8 mouse cellular contexts compared by ENCODE assay signal in genomic region chr11:87802621-87803020, GRCm38 (mm10). TPM values are rescaled to one million over a fixed set of nuclear protein-coding genes. Genes with fewer than 3 reads are reported as not detected.
A peak's percentile ranks its signal among the peaks of the same experiment; 100 is the strongest.
DNase-seq lines count a peak whose midpoint lies in the region; ATAC-seq and TF ChIP-seq lines count a peak whose summit lies in the region.
"Had no signal": no experiment of that assay in that cellular context is flagged by ENCODE, and none has a peak within 500 bp of the region (broad histone marks: within the 10 kb centered on the region; RNA-seq: fewer than 3 reads in every experiment).

No protein-coding gene starts in this region.

- in situ Hi-C loops in ES-E14 (cut with MboI; ENCODE audit: low sequenced_read_pairs in 2 of 2, unreplicated experiment in 2 of 2), result no loop called here

- TF ChIP-seq CTCF in small intestine, adult 2 months (IDR thresholded peaks at IDR 0.05; ENCODE audit: extremely low read depth, insufficient read length, insufficient replicate concordance, low read depth, low read length), result peak; percentile 22; the same call in 1 of the 2 replicates

- H3K27ac ChIP-seq in kidney, embryonic 14.5 days (ENCODE audit: low read depth, low read length), result no peak overlapping the region
- no peak overlapping the region for H3K27ac ChIP-seq in ES-E14 (ENCODE audit: insufficient read depth, low read depth, low read length, poor library complexity, severe bottlenecking)
- H3K27ac ChIP-seq in small intestine, adult 2 months (ENCODE audit: insufficient read depth, low read depth, low read length), result no peak overlapping the region
- H3K27ac ChIP-seq: embryonic facial prominence, embryonic 12.5 days had no signal

- no peak for ATAC-seq in kidney, embryonic 14.5 days (ENCODE audit: low FRiP score, low TSS enrichment)

- H3K27me3 ChIP-seq in kidney, embryonic 14.5 days (ENCODE audit: control insufficient read depth, insufficient read depth, low read length), result no peaks in the 10 kb centered on the region
- H3K27me3 ChIP-seq in small intestine, adult 2 months (ENCODE audit: control insufficient read depth, insufficient read depth, low read length), result no peaks in the 10 kb centered on the region
- H3K27me3 ChIP-seq: embryonic facial prominence, embryonic 12.5 days had no signal

- DNase-seq in kidney, adult 18-20 months, result peak; percentile 24
- peak; percentile 34 for DNase-seq in A20 (ENCODE audit: low read depth, low spot score)
- DNase-seq in ES-E14 (ENCODE audit: low read depth, low spot score), result peak; percentile 48
- DNase-seq in layer of hippocampus, postnatal 10 days (ENCODE audit: low spot score in 2 of 2), result peak; percentile 50 to 61
- DNase-seq in urinary bladder, postnatal 4 days (ENCODE audit: low spot score in 2 of 2), result no peak

- H3K9ac ChIP-seq in kidney, embryonic 14.5 days (ENCODE audit: low read depth, low read length), result no peak overlapping the region
- peak overlapping the region; percentile 64 for H3K9ac ChIP-seq in ES-E14 (ENCODE audit: insufficient read depth, low read depth, low read length, poor library complexity, severe bottlenecking)
- H3K9ac ChIP-seq: embryonic facial prominence, embryonic 12.5 days had no signal

- H3K4me1 ChIP-seq in kidney, embryonic 14.5 days (ENCODE audit: control insufficient read depth, insufficient read depth, low read length), result no peaks in the 10 kb centered on the region
- 0 out of 4 replicates have a peak, but pooled peaks cover 0 to 5% of the 10 kb centered on the region in 2 experiments for H3K4me1 ChIP-seq in ES-E14 (ENCODE audit: control insufficient read depth in 2 of 2, insufficient read depth in 2 of 2, low read length in 2 of 2, poor library complexity in 1 of 2)
- no peaks in the 10 kb centered on the region for H3K4me1 ChIP-seq in small intestine, adult 2 months (ENCODE audit: control insufficient read depth, insufficient read depth, insufficient read length, low read length)
- H3K4me1 ChIP-seq: embryonic facial prominence, embryonic 12.5 days had no signal

- no peak overlapping the region for H3K4me2 ChIP-seq in kidney, embryonic 14.5 days (replicated peaks; ENCODE audit: low read depth, low read length)
- H3K4me2 ChIP-seq: embryonic facial prominence, embryonic 12.5 days had no signal

- no peak overlapping the region for H3K4me3 ChIP-seq in kidney, embryonic 14.5 days (ENCODE audit: low read length)
- H3K4me3 ChIP-seq in ES-E14 (ENCODE audit: insufficient read depth in 1 of 2, low read depth in 1 of 2, low read length in 2 of 2, poor library complexity in 1 of 2, severe bottlenecking in 1 of 2), result peak overlapping the region; percentile 56 to 57
- H3K4me3 ChIP-seq in small intestine, adult 2 months (ENCODE audit: low read depth, low read length), result no peak overlapping the region
- H3K4me3 ChIP-seq: embryonic facial prominence, embryonic 12.5 days had no signal

- no peaks in the 10 kb centered on the region for H3K9me3 ChIP-seq in kidney, embryonic 14.5 days (ENCODE audit: control insufficient read depth, low read length)
- H3K9me3 ChIP-seq in ES-E14 (ENCODE audit: control insufficient read depth, insufficient read depth, low read depth, low read length), result no peaks in the 10 kb centered on the region
- H3K9me3 ChIP-seq: embryonic facial prominence, embryonic 12.5 days had no signal

- no peak for TF ChIP-seq POLR2A in small intestine, adult 2 months (IDR thresholded peaks at IDR 0.05; ENCODE audit: low read depth, low read length)

- WGBS in kidney, embryonic 14.5 days, result 54% methylated on average over 14 of the region's 14 CpGs
- 43% methylated on average over 14 of the region's 14 CpGs for WGBS in small intestine, adult 2 months

- no peaks in the 10 kb centered on the region for H3K36me3 ChIP-seq in kidney, embryonic 14.5 days (ENCODE audit: control insufficient read depth, insufficient read depth, low read length)
- H3K36me3 ChIP-seq in ES-E14 (ENCODE audit: control insufficient read depth, insufficient read depth, low read length, poor library complexity, severe bottlenecking), result no peaks in the 10 kb centered on the region
- no peaks in the 10 kb centered on the region for H3K36me3 ChIP-seq in small intestine, adult 2 months (ENCODE audit: control insufficient read depth, insufficient read depth, low read length)
- H3K36me3 ChIP-seq: embryonic facial prominence, embryonic 12.5 days had no signal

TF ChIP-seq in ES-E14, 5 proteins besides CTCF, POLR2A, EP300 and RAD21:
- no peak for TF ChIP-seq CHD2 (IDR thresholded peaks at IDR 0.05; ENCODE audit: low read depth, low read length)
- no peak for TF ChIP-seq HCFC1 (IDR thresholded peaks at IDR 0.05; ENCODE audit: borderline replicate concordance, insufficient read depth, low read length)
- no peak for TF ChIP-seq MAFK (IDR thresholded peaks at IDR 0.05; ENCODE audit: insufficient read depth, low read depth, low read length)
- no peak for TF ChIP-seq ZC3H11A (IDR thresholded peaks at IDR 0.05; ENCODE audit: borderline replicate concordance, low read depth, low read length)
- no peak for TF ChIP-seq ZNF384 (IDR thresholded peaks at IDR 0.05; ENCODE audit: low read depth, low read length)

RNA-seq across cellular contexts. Expression of gene Mpo, which starts 9.2 kb away (rescaled TPM):
- polyA plus RNA-seq in kidney, embryonic 14.5 days (2014; fragmentation: Nextera tagmentation; extraction: Ambion mirVana), result 0.41 TPM in 1 of 2 replicates, not detected in the other
- not detected in 2 replicates for total RNA-seq in ES-E14 (2012; rRNA removed)
- total RNA-seq in layer of hippocampus, postnatal 10 days (2021), result under 1 TPM; 0.48 to 0.62 TPM
- polyA plus RNA-seq in small intestine, adult 2 months (2012; rRNA removed), result 0.08 and 0.14 TPM in 2 replicates

RNA-seq across cellular contexts. Expression of gene Lpo, which starts 25.5 kb away (rescaled TPM):
- 0.10 TPM in 1 of 2 replicates, not detected in the other for polyA plus RNA-seq in kidney, embryonic 14.5 days (2014; fragmentation: Nextera tagmentation; extraction: Ambion mirVana)
- total RNA-seq in ES-E14 (2012; rRNA removed), result not detected in 2 replicates
- under 1 TPM; 0.62 to 0.87 TPM for total RNA-seq in layer of hippocampus, postnatal 10 days (2021)
- polyA plus RNA-seq in small intestine, adult 2 months (2012; rRNA removed), result 0.20 TPM in 1 of 2 replicates, not detected in the other

RNA-seq across cellular contexts. Expression of gene Tspoap1, which starts 42.3 kb away (rescaled TPM):
- polyA plus RNA-seq in kidney, embryonic 14.5 days (2014; fragmentation: Nextera tagmentation; extraction: Ambion mirVana), result 3.0 and 4.2 TPM in 2 replicates
- 1.8 and 5.2 TPM in 2 replicates for total RNA-seq in ES-E14 (2012; rRNA removed)
- total RNA-seq in layer of hippocampus, postnatal 10 days (2021), result 100 to 1,000 TPM; 149 to 174 TPM
- 0.89 and 1.3 TPM in 2 replicates for polyA plus RNA-seq in small intestine, adult 2 months (2012; rRNA removed)

RNA-seq across cellular contexts. Expression of gene Mks1, which starts 50.4 kb away (rescaled TPM):
- polyA plus RNA-seq in kidney, embryonic 14.5 days (2014; fragmentation: Nextera tagmentation; extraction: Ambion mirVana), result 10.0 and 15.6 TPM in 2 replicates
- 14.2 and 21.1 TPM in 2 replicates for total RNA-seq in ES-E14 (2012; rRNA removed)
- total RNA-seq in layer of hippocampus, postnatal 10 days (2021), result 1 to 10 TPM; 7.0 to 7.2 TPM
- 2.4 and 5.0 TPM in 2 replicates for polyA plus RNA-seq in small intestine, adult 2 months (2012; rRNA removed)

Comparison
In these comparisons a context has a peak if more than half of its experiments do, and no peak if none do; other contexts are left out.
1. DNase-seq: peak in kidney, adult 18-20 months (single experiment), A20 (single experiment), ES-E14 (single experiment) and layer of hippocampus, postnatal 10 days (2 of 2); none in urinary bladder, postnatal 4 days (0 of 2).
2. H3K4me3 ChIP-seq: peak in ES-E14 (2 of 2); none in kidney, embryonic 14.5 days (single experiment) and small intestine, adult 2 months (single experiment).
3. RNA of gene Tspoap1, which starts 42.3 kb away (total RNA-seq): 149 to 174 TPM in layer of hippocampus, postnatal 10 days; 1.8 to 5.2 TPM in ES-E14; every median in the first group is over 10 times any median in the second.